Mouse (Mus musculus): ENCODE results near the gene Sh3kbp1. TPM values are rescaled to one million over a fixed set of nuclear protein-coding genes. Genes with fewer than 3 reads are reported as not detected.

Sh3kbp1 gene
- polyA plus RNA-seq, 1 experiment from 2014 or later, result 44.1 TPM

GRCm38 (mm10) chrX:159860841-159861530 lies 233.9 kb downstream of the Sh3kbp1 start:
- Histone ChIP-seq H3K4me1 (0 out of 2 replicates have a peak, but pooled peaks cover 2% of the 10 kb centered on the region), H3K4me3 (replicated peaks) (no peak overlapping the region), H3K27ac (no peak overlapping the region), H3K27me3 (peaks cover 38% of the 10 kb centered on the region), H3K36me3 (no peaks in the 10 kb centered on the region), H3K4me2 (no peak overlapping the region), H3K9me3 (replicated peaks) (no peaks in the 10 kb centered on the region), H3K9ac (no peak overlapping the region)
- ATAC-seq (replicated peaks; ENCODE audit: low FRiP score), result no peak
- 71% methylated on average over 3 of the region's 3 CpGs for WGBS

GRCm38 (mm10) chrX:159867660-159868059 lies 240.6 kb downstream of the Sh3kbp1 start:
- H3K36me3 ChIP-seq, result no peaks in the 10 kb centered on the region
- H3K4me2 ChIP-seq, result no peak overlapping the region
- H3K9me3 ChIP-seq (replicated peaks), result no peaks in the 10 kb centered on the region
- peaks cover 40% of the 10 kb centered on the region for H3K27me3 ChIP-seq
- no peak overlapping the region for H3K4me3 ChIP-seq (replicated peaks)
- H3K27ac ChIP-seq, result no peak overlapping the region
- no peak overlapping the region for H3K9ac ChIP-seq
- WGBS, result 81% methylated on average over 3 of the region's 3 CpGs
- H3K4me1 ChIP-seq, result 0 out of 2 replicates have a peak, but pooled peaks cover 2% of the 10 kb centered on the region
- no peak for ATAC-seq (replicated peaks; ENCODE audit: low FRiP score)

DNA sequence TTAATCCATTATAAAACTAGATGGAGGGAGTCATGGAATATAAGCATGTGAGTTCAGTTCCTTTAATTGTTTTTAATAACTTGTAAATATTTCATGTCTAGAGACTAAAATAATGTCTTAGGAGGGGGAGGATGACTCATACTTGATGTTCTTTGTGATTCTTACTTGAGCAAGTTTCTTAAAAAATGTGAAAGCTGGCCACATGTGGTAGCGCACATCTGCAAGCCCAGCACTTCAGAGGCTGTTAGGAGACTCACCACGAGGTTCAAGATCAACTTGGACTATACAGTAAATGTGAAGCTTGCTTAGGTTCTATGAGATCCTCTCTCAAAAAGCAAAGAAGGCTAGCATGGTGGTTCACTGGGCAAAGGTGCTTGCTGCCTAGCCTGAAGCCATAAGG lies 245.4 kb downstream of the Sh3kbp1 start:
- no peak for ATAC-seq (replicated peaks; ENCODE audit: low FRiP score)
- Histone ChIP-seq H3K9me3 (replicated peaks) (no peaks in the 10 kb centered on the region), H3K4me3 (replicated peaks) (no peak overlapping the region), H3K4me2 (no peak overlapping the region), H3K9ac (no peak overlapping the region), H3K36me3 (no peaks in the 10 kb centered on the region), H3K27ac (no peak overlapping the region), H3K27me3 (peaks cover 32% of the 10 kb centered on the region), H3K4me1 (no peaks in the 10 kb centered on the region)
- WGBS, result 62% methylated on average over 2 of the region's 2 CpGs

DNA sequence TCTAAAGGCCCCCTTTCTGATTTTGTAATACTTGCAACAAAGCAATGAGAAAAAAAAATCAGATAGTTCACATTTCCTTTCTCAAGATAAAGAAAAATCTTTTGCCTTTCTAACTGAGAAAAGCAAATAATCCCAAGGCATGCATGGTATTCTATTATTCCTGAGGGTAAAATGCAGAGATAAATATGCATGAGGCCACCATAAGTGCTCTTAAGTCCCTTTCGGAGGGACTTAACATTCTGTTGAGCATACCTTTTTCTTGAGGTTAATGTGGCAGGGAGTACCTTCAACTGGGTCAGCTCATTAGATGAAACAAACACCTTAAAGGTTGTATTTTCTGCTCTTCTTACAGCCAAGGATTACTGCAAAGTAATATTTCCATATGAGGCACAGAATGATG lies 250.7 kb downstream of the Sh3kbp1 start:
- ATAC-seq (replicated peaks; ENCODE audit: low FRiP score), result no peak
- H3K9ac ChIP-seq, result no peak overlapping the region

DNA sequence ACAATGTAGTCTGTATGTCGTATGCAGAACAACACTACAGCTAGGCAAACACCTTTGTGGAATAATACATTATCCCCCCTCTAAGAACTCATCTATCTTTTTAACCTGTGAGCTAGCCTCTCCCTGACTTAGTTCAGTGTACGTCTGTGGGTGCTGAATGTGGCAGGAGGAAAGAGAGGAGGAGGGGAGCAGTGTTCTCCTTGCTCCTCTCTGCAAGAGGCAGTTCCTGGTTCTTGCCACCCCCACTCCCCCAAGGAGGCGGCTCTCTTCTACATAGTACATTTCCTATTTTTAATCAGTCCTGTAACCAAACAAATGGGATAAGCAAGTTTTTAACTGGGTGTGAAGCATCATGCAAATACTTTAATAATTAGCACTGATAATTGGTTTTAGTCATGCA lies 252.4 kb downstream of the Sh3kbp1 start:
- Histone ChIP-seq H3K4me3 (replicated peaks) (no peak overlapping the region), H3K4me1 (no peaks in the 10 kb centered on the region), H3K4me2 (no peak overlapping the region), H3K9ac (no peak overlapping the region), H3K36me3 (no peaks in the 10 kb centered on the region), H3K9me3 (replicated peaks) (no peaks in the 10 kb centered on the region), H3K27me3 (peaks cover 45% of the 10 kb centered on the region), H3K27ac (no peak overlapping the region)
- ATAC-seq (replicated peaks; ENCODE audit: low FRiP score), result no peak
- 78% methylated on average over 3 of the region's 3 CpGs for WGBS

More for the DNA sequence above, 250.7 kb downstream of the Sh3kbp1 start:
- Histone ChIP-seq H3K4me1 (no peaks in the 10 kb centered on the region), H3K4me3 (replicated peaks) (no peak overlapping the region), H3K9me3 (replicated peaks) (no peaks in the 10 kb centered on the region), H3K27me3 (peaks cover 34% of the 10 kb centered on the region), H3K36me3 (no peaks in the 10 kb centered on the region), H3K4me2 (no peak overlapping the region), H3K27ac (no peak overlapping the region)
- WGBS, result 77% methylated on average over 1 of the region's 1 CpGs

DNA sequence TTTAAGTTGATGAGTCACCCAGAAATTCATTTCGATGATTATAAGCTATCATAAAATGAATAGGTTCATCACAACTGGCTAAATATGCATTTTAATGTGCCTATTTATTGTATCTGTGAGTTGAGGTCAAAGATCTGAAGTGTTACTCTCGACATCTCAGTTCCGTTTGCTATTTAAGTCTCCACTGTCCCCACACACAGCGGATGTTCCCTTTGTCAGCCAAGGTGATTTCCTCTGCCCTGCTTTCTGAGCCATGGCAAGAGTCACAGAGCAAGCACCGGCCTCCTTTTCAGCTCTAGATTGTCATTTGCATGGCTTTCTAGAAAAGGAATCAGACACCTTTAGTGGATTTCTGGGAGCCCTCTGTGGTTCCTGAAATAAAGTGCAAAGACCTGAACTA lies 254.5 kb downstream of the Sh3kbp1 start:
- H3K27me3 ChIP-seq, result peaks cover 51% of the 10 kb centered on the region
- 79% methylated on average over 5 of the region's 5 CpGs for WGBS
- H3K36me3 ChIP-seq, result no peaks in the 10 kb centered on the region
- no peak overlapping the region for H3K4me3 ChIP-seq (replicated peaks)
- no peak for ATAC-seq (replicated peaks; ENCODE audit: low FRiP score)
- no peak overlapping the region for H3K9ac ChIP-seq
- no peaks in the 10 kb centered on the region for H3K9me3 ChIP-seq (replicated peaks)
- no peak overlapping the region for H3K27ac ChIP-seq
- no peak overlapping the region for H3K4me2 ChIP-seq
- no peaks in the 10 kb centered on the region for H3K4me1 ChIP-seq

DNA sequence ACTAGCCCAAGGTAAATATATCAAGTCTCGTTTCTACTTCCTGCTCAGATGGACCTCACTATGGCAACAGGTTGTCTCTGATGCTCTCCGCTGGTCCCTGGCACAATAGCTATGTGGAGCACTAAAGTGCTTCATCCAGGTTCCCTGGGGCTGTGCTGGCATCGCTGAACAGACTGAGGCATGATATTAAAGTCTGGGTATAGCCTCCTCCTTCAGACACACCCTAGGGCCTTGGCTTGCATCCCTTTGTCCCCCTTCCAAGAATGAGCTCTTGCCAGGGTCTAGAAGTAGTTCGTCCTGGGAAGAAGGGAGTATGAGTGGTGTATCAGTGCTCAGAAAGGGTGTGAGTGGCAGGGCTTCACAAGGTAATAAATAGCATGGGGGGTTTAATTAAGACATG lies 269.5 kb downstream of the Sh3kbp1 start:
- Histone ChIP-seq H3K36me3 (no peaks in the 10 kb centered on the region), H3K9me3 (replicated peaks) (no peaks in the 10 kb centered on the region), H3K4me3 (replicated peaks) (no peak overlapping the region), H3K9ac (no peak overlapping the region), H3K27ac (no peak overlapping the region), H3K4me2 (no peak overlapping the region), H3K27me3 (peaks cover 28% of the 10 kb centered on the region), H3K4me1 (no peaks in the 10 kb centered on the region)
- ATAC-seq (replicated peaks; ENCODE audit: low FRiP score), result no peak
- 73% methylated on average over 4 of the region's 4 CpGs for WGBS

DNA sequence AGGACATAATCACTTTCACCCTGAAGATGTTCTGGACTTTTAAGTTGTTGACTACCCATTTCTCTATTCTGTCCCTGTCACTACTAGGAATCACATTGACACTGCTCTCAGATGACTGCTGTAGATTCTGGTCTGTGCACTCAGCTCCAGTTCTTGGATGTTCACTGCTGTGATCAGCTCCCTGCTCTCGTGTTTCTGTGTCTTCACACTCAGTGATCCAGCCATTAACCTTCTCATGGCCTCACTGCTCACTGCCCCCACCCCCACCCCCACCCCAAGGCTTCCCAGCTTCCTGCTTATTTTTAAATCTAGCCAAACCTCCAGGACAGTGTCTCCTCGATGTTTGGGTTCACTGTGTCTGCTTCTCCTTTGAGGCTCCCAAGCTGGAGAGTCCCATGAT lies 271.0 kb downstream of the Sh3kbp1 start:
- Histone ChIP-seq H3K4me1 (no peaks in the 10 kb centered on the region), H3K9ac (no peak overlapping the region), H3K9me3 (replicated peaks) (no peaks in the 10 kb centered on the region), H3K4me3 (replicated peaks) (no peak overlapping the region), H3K36me3 (no peaks in the 10 kb centered on the region), H3K4me2 (no peak overlapping the region), H3K27ac (no peak overlapping the region), H3K27me3 (peaks cover 37% of the 10 kb centered on the region)
- ATAC-seq (replicated peaks; ENCODE audit: low FRiP score), result peak; percentile 66; the same call in 1 of the 2 replicates
- WGBS, result 30% methylated on average over 2 of the region's 2 CpGs

DNA sequence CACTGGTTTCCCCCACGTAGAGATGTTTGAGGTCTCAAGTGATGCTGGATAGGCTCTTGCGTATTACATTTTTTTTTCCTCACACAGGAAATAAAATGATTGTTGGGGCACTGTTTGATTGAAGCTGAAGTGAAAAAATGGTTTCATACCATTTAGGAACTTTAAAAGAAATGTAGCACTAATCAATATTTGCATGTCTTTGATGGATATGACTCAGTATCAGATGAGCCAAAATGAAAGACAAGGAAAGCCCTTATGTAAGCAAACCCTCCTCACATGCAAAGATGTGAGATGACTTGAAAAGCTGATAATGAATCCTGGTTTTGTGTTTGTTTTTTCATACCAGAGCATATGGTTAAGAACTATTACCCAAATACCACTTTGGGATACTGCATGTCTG lies 272.0 kb downstream of the Sh3kbp1 start:
- no peak overlapping the region for H3K4me3 ChIP-seq (replicated peaks)
- no peaks in the 10 kb centered on the region for H3K36me3 ChIP-seq
- H3K27ac ChIP-seq, result no peak overlapping the region
- no peaks in the 10 kb centered on the region for H3K4me1 ChIP-seq
- WGBS, result 81% methylated on average over 2 of the region's 2 CpGs
- no peaks in the 10 kb centered on the region for H3K9me3 ChIP-seq (replicated peaks)
- peaks cover 41% of the 10 kb centered on the region for H3K27me3 ChIP-seq
- no peak overlapping the region for H3K9ac ChIP-seq
- ATAC-seq (replicated peaks; ENCODE audit: low FRiP score), result no peak
- H3K4me2 ChIP-seq, result no peak overlapping the region

DNA sequence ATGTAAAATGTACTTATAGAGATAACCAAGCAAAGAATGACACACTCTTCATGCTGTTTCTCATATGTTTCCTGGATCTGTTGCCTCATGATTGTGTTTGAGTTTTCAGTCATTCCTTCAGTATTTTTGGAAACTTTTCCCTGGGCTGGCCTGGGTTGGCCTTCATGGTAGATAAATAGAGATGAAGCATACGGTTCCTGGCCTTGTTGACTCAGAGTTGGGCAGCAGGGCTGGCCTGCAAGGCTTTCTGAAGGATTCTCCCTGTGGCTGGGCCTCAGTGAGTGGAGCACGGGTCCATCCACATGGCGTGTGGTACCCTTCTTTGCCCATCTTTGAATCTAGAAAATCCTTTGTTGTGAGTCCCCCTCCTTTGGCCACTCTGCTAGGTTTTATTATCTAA lies 276.3 kb downstream of the Sh3kbp1 start:
- H3K4me2 ChIP-seq, result no peak overlapping the region
- no peaks in the 10 kb centered on the region for H3K4me1 ChIP-seq
- H3K27me3 ChIP-seq, result peaks cover 50% of the 10 kb centered on the region
- no peaks in the 10 kb centered on the region for H3K36me3 ChIP-seq
- no peaks in the 10 kb centered on the region for H3K9me3 ChIP-seq (replicated peaks)
- no peak overlapping the region for H3K9ac ChIP-seq
- H3K27ac ChIP-seq, result no peak overlapping the region
- ATAC-seq (replicated peaks; ENCODE audit: low FRiP score), result no peak
- 83% methylated on average over 3 of the region's 3 CpGs for whole genome bisulfite sequencing
- no peak overlapping the region for H3K4me3 ChIP-seq (replicated peaks)

DNA sequence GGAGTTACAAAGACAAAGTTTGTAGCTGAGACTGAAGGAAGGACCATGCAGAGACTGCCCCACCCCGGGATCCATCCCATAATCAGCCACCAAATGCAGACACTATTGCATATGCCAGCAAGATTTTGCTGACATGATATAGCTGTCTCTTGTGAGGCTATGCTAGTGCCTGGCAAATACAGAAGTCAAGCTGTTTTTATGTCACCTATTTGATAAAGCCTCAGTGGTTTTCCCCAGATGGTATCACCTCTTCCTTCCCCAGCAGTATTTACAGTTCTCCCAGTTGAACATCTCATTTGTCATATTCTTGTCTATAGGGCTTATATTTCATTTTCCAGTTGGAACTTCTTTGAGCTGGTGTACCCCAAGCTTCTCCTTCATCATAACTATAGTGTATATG lies 280.6 kb downstream of the Sh3kbp1 start:
- Histone ChIP-seq H3K27ac (no peak overlapping the region), H3K9ac (no peak overlapping the region), H3K9me3 (replicated peaks) (no peaks in the 10 kb centered on the region), H3K4me1 (no peaks in the 10 kb centered on the region), H3K27me3 (peaks cover 43% of the 10 kb centered on the region), H3K4me3 (replicated peaks) (no peak overlapping the region), H3K4me2 (no peak overlapping the region), H3K36me3 (no peaks in the 10 kb centered on the region)
- no peak for ATAC-seq (replicated peaks; ENCODE audit: low FRiP score)
- 83% methylated on average over 1 of the region's 1 CpGs for WGBS

- H3K27ac ChIP-seq, result no peak overlapping the region
These were observed 282.6 kb downstream of the Sh3kbp1 start for GRCm38 (mm10) chrX:159909446-159910277.

More at GRCm38 (mm10) chrX:159909446-159910277, 282.6 kb downstream of the Sh3kbp1 start:
- ATAC-seq (replicated peaks; ENCODE audit: low FRiP score), result no peak
- WGBS, result 72% methylated on average over 6 of the region's 6 CpGs
- H3K4me1 ChIP-seq, result no peaks in the 10 kb centered on the region
- peaks cover 32% of the 10 kb centered on the region for H3K27me3 ChIP-seq
- no peak overlapping the region for H3K4me3 ChIP-seq (replicated peaks)
- no peaks in the 10 kb centered on the region for H3K9me3 ChIP-seq (replicated peaks)
- no peaks in the 10 kb centered on the region for H3K36me3 ChIP-seq
- H3K4me2 ChIP-seq, result no peak overlapping the region
- no peak overlapping the region for H3K9ac ChIP-seq

All from kidney, embryonic 15.5 days (tissue).